Mouse (Mus musculus) brain, embryonic 14.5 days (tissue): Measurements from ENCODE around the gene Ddb1.

Experiments
- CTCF ChIP-seq: fragments of 200-500 bp; IDR thresholded peaks from 2 replicates; pipeline ENCODE4 v1.5.1; 2012; ENCODE audit warnings: inconsistent platforms, mild to moderate bottlenecking, moderate library complexity, borderline replicate concordance; ENCODE audit not compliant: insufficient read depth, insufficient read length; ENCODE audit errors: extremely low read depth
- POLR2A ChIP-seq: fragments of 200-500 bp; IDR thresholded peaks from 2 replicates; pipeline ENCODE4 v1.6.1; 2012; ENCODE audit warnings: mild to moderate bottlenecking, inconsistent platforms, borderline replicate concordance; ENCODE audit not compliant: poor library complexity, insufficient read depth, insufficient read length, severe bottlenecking; ENCODE audit errors: extremely low read depth

DNA sequence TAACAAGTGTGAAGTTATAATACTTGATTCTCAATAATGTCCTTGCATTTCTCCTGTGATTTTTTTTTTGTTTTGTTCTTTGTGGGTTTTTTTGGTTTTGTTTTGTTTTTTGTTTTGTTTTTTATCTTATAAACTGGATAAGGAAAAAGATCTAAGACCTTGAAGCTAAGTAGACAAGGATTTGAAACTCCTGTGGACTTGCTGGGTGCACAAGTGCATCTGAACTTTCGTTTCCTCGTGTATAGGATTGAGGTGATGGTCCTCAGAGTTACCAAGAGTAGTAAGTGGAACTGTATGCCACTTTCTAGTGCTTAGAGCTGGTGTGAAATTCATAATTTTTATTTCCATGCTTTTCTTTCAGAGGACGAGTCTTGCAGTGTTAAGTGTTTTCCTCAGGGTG, 25.0 kb upstream of the Ddb1 start:
- TF ChIP-seq POLR2A (no peak), CTCF (no peak)
